Mouse (Mus musculus) midbrain, embryonic 10.5 days (tissue): ENCODE measurements around the gene Jaml. TPM values are rescaled to one million over a fixed set of nuclear protein-coding genes. Genes with fewer than 3 reads are reported as not detected.

Experiments
- DNase-seq: peaks from one replicate; pipeline ENCODE4 v3.0.0-alpha.2; 2017; ENCODE audit warnings: low spot score
- H3K27ac ChIP-seq: fragments of 300-500 bp; sonication (generic); replicated peaks from 2 replicates; pipeline ENCODE4 v1.5.1; 2016; ENCODE audit warnings: mild to moderate bottlenecking
- H3K27me3 ChIP-seq: fragments of 300-500 bp; sonication (generic); 2 replicates; pipeline ENCODE4 v1.6.1; 2016; ENCODE audit warnings: low read depth, mild to moderate bottlenecking; ENCODE audit not compliant: poor library complexity, severe bottlenecking
- H3K36me3 ChIP-seq: fragments of 300-500 bp; sonication (generic); 2 replicates; pipeline ENCODE4 v1.6.1; 2016; ENCODE audit warnings: mild to moderate bottlenecking, moderate library complexity
- H3K4me1 ChIP-seq: fragments of 300-500 bp; sonication (generic); 2 replicates; pipeline ENCODE4 v1.6.1; 2016
- H3K4me3 ChIP-seq: fragments of 300-500 bp; sonication (generic); 2 replicates; pipeline ENCODE4 v1.5.1; 2016; ENCODE audit warnings: mild to moderate bottlenecking, moderate library complexity
- H3K9me3 ChIP-seq: fragments of 300-500 bp; sonication (generic); replicated peaks from 2 replicates; pipeline ENCODE4 v1.6.1; 2016; ENCODE audit warnings: mild to moderate bottlenecking
- WGBS: fragments of 180-500 bp; shearing (Covaris S2); methylation state at CpG from one replicate; pipeline ENCODE4 v1.1.7; 2016; 5-methylcytosine and 5-hydroxymethylcytosine counted together
- polyA plus RNA-seq: library from polyadenylated mRNA; unstranded; fragments of >200 nt; fragmentation: Nextera tagmentation; extraction: Ambion mirVana; gene quantifications from 2 replicates; pipeline ENCODE4 v1.2.1, GENCODE M21; 2016

Jaml gene
- polyA plus RNA-seq, 1 experiment from 2014 or later, result 0.10 TPM

DNA sequence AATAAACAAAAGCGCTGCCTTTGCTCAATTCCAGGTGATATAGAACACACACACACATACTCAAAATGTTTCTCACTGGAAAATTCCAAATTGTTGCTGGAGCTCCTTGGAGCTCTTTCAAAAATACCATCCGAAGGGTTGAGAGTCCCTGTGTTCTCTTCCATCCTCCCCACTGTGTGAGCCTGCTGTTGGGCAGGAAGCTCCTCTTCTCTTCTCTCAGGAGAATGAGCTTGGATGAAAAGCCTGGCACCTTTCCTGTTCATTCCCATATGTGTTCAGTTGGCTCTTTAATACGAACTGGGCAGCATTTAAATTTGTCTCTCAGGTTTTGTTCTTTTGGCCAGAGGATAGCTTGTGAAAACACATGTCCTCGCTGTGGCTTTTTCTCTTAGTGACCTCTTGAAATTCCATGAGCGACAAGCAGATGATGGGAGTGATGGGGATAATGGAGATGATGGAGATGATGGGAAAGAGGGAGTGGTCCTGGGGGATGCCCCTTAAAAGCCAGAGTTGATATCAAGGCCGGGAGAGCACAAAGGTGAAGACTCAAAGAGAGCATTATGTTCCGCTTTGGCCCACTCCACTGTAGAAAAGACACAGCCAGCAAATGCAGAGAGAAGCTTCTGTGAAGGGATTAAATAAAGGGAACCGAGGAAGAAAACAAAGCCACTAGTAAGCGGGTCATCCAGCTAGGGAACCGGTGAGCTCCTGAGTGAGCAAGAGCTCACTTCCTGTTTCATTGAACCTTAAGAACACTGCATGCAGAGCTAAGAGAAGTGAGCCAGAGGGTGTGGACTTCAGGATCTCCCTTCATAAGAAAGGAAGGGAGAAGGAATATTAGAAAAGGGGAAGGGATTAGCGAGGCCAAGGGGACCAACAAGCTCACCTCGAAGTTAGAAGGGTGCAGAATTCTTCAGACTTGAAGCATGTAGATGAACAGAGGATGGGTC is 7.0 kb downstream of the Jaml start:
- no peak overlapping the region for H3K27ac ChIP-seq
- WGBS, result 78% methylated on average over 12 of the region's 12 CpGs
- no peaks in the 10 kb centered on the region for H3K9me3 ChIP-seq
- no peaks in the 10 kb centered on the region for H3K27me3 ChIP-seq
- DNase-seq, result no peak
- no peaks in the 10 kb centered on the region for H3K4me1 ChIP-seq
- H3K36me3 ChIP-seq, result no peaks in the 10 kb centered on the region
- no peak overlapping the region for H3K4me3 ChIP-seq

DNA sequence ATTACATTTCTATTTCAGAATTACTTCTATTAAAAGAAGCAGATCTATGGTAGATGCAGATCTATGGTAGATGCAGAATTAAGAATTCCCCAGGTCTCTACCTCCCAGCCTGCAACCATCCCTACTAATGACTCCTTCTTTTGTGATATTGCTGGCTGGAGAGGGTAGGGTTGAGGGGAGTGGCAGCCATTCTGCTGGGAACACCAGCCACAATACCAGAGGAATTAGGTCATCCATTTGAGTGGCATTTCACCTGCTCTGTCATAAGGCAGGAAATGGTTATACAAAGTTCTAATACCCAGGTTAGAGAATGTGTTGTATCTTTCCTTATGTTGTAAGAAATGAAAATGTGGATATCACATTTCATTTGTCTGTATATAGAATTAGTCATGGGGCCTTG is 9.1 kb downstream of the Jaml start:
- Histone ChIP-seq H3K9me3 (no peaks in the 10 kb centered on the region), H3K4me3 (no peak overlapping the region), H3K27ac (no peak overlapping the region), H3K27me3 (no peaks in the 10 kb centered on the region), H3K4me1 (no peaks in the 10 kb centered on the region), H3K36me3 (no peaks in the 10 kb centered on the region)
- DNase-seq, result no peak

DNA sequence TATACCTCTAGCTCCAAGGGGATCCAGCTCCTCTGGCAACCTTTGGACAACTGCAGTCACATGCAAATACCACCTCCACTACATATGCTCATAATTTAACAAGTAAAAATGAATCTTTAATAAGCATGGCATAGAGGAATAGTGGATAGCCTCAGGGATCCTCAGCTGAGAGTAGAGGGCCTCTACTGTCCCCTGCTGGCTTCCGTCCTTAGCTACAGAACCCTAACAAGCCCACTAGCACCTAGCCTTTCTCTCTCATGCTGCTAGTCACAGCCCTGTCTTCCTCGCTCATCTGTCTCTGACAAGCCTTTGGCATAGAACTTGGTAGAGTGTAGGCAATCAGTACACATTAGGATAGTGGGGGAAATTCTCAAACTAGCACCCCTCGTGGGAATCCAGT is 11.8 kb downstream of the Jaml start:
- H3K4me3 ChIP-seq, result no peak overlapping the region
- no peaks in the 10 kb centered on the region for H3K27me3 ChIP-seq
- H3K27ac ChIP-seq, result no peak overlapping the region
- H3K4me1 ChIP-seq, result no peaks in the 10 kb centered on the region
- 63% methylated on average over 3 of the region's 3 CpGs for WGBS
- H3K9me3 ChIP-seq, result no peaks in the 10 kb centered on the region
- DNase-seq, result no peak
- no peaks in the 10 kb centered on the region for H3K36me3 ChIP-seq

DNA sequence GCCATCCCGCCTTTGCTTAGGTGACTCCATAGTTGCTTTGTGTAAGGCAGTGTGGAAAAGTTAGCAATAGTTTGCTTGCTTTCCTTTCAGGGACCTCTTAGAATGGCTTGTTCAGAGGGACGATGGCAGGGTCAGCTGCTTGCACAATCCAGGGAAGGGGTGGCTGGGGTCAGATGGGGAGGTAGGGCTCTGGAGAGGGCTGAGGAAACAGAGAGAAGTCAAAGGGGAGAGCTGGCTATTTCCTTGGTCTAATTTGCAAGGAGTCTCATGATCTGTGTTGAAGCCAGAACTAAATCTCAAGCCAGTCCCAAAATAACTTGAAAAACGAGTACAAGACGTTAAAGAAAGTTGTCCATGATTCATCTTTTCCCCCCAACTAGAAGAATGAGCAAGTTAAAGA is 13.7 kb downstream of the Jaml start:
- H3K27me3 ChIP-seq, result peaks cover 6% of the 10 kb centered on the region; the same call in 1 of the 2 replicates

DNA sequence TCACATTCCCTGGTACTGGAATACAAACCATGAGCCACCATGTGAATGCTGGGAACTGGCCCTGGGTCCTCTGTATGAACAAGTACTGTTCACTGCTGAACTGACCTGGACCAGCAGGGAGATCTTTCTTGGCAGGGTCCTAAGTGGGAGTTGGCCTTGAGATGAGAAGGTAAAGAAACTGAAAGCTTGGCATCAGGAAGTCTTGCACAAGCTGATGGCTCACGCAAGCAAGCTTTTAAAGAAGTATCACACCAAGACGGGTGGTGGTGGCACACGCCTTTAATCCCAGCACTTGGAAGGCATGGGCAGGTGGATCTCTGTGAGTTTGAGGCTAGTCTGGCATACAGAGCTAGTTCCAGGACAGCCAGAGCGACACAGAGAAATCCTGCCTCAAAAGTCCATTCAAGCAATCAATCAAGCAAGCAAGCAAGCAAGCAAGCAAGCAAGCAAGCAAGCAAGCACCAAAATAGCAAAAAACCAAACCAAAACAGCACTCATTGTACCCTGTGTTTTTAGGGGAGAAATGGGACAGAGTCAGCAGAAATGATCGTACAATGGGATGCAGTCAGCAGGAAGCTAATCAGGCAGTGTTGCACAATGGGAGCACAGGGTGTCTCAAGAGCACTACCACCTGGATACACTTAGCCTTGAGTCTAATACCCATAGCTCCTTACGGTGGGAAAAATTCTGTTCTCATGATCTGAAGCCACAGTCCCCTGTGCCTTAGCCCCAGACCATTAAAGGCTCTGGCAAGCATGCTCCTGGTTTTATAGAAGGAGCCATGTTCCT is 16.4 kb downstream of the Jaml start:
- no peak overlapping the region for H3K4me3 ChIP-seq
- peaks cover 6% of the 10 kb centered on the region; the same call in 1 of the 2 replicates for H3K27me3 ChIP-seq
- DNase-seq, result no peak
- H3K27ac ChIP-seq, result no peak overlapping the region
- 85% methylated on average over 6 of the region's 6 CpGs for WGBS
- H3K36me3 ChIP-seq, result no peaks in the 10 kb centered on the region
- no peaks in the 10 kb centered on the region for H3K4me1 ChIP-seq
- no peaks in the 10 kb centered on the region for H3K9me3 ChIP-seq

More for the DNA sequence above, 13.7 kb downstream of the Jaml start:
- Histone ChIP-seq H3K4me1 (no peaks in the 10 kb centered on the region), H3K36me3 (no peaks in the 10 kb centered on the region), H3K9me3 (no peaks in the 10 kb centered on the region), H3K4me3 (no peak overlapping the region), H3K27ac (no peak overlapping the region; the same call in 1 of the 2 replicates)
- no peak for DNase-seq
- 75% methylated on average over 4 of the region's 4 CpGs for WGBS

DNA sequence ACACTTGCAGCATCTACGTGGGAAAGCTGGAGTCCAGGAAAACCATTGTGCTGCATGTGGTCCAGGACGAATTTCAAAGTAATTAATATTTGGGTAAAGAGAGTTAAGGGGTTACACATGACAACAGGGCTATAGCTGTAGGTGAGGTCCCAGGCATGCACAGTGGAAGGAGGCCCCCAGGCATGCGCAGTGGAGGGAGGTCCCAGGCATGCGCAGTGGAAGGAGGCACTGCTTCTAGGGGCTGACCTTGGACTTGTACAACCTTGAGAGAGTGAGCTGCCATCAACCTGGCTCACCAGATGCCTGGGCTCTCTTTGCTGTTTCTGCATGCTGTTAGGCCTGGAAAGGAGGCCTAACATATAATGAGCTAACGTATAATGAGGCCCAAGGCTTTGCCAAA is 18.9 kb downstream of the Jaml start:
- Histone ChIP-seq H3K4me3 (no peak overlapping the region), H3K9me3 (no peaks in the 10 kb centered on the region), H3K4me1 (peaks cover under 1% of the 10 kb centered on the region; the same call in 1 of the 2 replicates), H3K27ac (no peak overlapping the region), H3K27me3 (peaks cover 6% of the 10 kb centered on the region; the same call in 1 of the 2 replicates), H3K36me3 (no peaks in the 10 kb centered on the region)
- no peak for DNase-seq
- WGBS, result 87% methylated on average over 5 of the region's 5 CpGs

DNA sequence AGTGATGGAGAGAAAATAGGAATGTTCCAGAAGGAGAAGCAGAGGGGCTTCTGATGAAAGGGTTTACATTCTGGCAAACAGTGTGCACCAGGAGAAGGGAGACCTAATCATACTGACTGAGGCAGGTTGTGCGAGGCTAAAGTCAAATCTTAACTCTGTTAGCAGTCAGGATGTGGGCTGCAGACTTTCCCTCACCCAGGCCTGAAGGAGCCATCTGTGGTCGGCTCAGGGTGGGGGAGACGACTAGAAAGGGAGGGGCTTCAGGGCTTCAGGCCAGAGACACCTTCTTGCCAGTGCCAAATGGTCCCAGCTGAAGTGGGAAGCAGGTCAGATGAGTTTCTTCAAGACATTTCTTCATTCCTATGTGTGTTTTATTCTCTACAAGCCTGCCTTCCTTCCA is 19.4 kb downstream of the Jaml start:
- Histone ChIP-seq H3K27ac (no peak overlapping the region), H3K36me3 (no peaks in the 10 kb centered on the region), H3K9me3 (no peaks in the 10 kb centered on the region), H3K4me3 (no peak overlapping the region), H3K4me1 (peaks cover 4% of the 10 kb centered on the region), H3K27me3 (peaks cover 6% of the 10 kb centered on the region; the same call in 1 of the 2 replicates)
- WGBS, result 58% methylated on average over 3 of the region's 3 CpGs
- DNase-seq, result no peak

DNA sequence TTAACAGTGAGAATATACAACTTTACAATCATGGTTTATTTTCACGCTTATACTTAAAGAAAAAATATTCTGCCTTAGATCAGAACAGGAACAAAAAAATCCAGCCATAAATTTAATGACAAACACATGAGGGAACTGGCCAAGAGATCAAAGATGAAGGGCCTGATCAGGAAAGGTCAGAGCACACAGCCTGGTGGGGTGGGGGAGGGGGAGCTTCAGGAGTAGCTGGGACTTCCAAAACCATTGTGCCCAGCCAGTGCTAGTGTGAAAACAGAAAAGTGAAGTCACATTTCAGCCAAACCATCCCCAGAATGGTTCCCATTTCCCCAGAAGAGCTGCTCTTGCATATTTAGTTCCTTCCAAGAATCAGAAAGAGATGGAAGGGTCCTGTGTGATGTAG is 23.5 kb downstream of the Jaml start:
- no peaks in the 10 kb centered on the region for H3K36me3 ChIP-seq
- H3K27ac ChIP-seq, result no peak overlapping the region
- H3K9me3 ChIP-seq, result no peaks in the 10 kb centered on the region
- H3K27me3 ChIP-seq, result no peaks in the 10 kb centered on the region
- H3K4me1 ChIP-seq, result peaks cover 4% of the 10 kb centered on the region
- no peak overlapping the region for H3K4me3 ChIP-seq
- WGBS, result 91% methylated on average over 1 of the region's 1 CpGs
- no peak for DNase-seq

DNA sequence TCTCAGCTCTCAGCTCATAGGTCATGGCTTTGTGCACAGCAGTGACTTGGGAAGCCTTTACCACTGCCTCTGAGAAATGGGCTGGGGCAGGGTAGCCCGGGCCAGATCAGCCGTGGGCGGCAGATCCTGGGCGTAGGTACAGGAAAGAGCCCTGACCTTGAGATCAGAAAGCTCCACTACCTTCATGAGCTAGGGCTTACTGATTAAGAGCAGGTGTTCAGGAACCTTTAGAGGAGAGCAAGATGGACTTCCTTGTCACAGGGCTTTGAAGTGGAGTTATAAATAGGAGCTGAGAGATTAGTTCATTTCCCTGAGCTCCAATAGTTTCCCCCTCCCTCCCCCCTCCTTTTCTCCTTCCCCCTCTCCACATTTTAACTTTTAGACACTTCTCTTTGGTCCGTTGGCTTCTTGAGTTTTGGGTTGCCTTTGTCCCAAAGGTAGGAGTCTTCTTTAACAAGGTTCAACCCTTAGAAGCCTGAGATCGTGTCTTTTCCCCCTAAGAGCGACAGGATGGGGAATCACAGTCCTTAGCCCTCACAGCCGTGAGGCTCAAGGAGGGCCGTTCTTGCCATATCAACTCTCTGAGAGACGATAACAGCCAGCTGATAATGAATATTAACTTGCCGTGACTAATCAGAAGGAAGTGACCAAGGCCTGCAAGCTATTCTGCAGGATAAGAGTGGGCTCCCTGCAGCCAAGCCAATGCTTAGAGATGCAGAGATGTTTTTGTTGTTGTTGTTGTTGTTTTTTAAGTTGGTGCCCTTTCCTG is 24.4 kb downstream of the Jaml start:
- DNase-seq, result no peak
- no peak overlapping the region for H3K4me3 ChIP-seq
- no peaks in the 10 kb centered on the region for H3K36me3 ChIP-seq
- 81% methylated on average over 11 of the region's 11 CpGs for WGBS
- H3K27me3 ChIP-seq, result no peaks in the 10 kb centered on the region
- H3K4me1 ChIP-seq, result peaks cover 4% of the 10 kb centered on the region
- no peak overlapping the region for H3K27ac ChIP-seq
- no peaks in the 10 kb centered on the region for H3K9me3 ChIP-seq

DNA sequence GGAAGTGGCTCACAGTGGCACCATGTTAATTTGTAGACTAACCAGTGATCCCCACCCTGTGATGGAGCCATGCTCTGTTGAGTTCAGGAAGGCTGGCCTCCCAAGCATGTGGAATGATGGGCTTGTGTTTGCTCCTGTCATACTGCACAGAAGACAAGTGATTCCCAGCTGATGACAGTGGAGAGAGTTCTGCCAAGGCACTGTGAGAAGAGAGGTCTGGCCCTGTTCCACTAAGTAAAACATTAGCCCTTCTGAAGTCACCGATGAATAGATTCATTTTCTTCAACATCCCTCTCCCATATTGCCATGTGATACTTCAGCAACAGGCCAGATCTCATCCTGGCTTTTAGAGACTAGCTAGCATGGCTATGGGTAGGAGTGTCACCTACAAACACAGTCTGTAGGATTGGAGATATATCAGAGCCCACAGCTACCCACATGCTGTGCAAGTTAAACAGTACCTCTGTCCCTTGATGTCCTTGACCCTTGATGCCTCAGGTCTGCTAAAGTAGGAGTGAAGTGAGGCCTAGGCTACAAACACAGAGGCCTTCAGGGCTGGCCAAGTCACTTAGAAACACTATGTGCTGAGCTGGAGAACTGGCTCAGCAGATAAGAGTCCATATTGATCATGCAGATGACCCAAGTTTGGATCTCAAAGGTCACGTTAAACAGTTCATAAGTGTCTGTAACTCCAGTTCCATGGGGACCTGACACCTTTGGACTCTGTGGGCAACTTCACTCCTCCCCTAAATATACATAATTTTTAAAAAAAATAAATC is 26.8 kb downstream of the Jaml start:
- DNase-seq, result no peak
- H3K4me1 ChIP-seq, result peaks cover 4% of the 10 kb centered on the region
- no peaks in the 10 kb centered on the region for H3K9me3 ChIP-seq
- H3K36me3 ChIP-seq, result no peaks in the 10 kb centered on the region
- no peaks in the 10 kb centered on the region for H3K27me3 ChIP-seq
- no peak overlapping the region for H3K4me3 ChIP-seq
- no peak overlapping the region for H3K27ac ChIP-seq
- WGBS, result 90% methylated on average over 2 of the region's 2 CpGs

DNA sequence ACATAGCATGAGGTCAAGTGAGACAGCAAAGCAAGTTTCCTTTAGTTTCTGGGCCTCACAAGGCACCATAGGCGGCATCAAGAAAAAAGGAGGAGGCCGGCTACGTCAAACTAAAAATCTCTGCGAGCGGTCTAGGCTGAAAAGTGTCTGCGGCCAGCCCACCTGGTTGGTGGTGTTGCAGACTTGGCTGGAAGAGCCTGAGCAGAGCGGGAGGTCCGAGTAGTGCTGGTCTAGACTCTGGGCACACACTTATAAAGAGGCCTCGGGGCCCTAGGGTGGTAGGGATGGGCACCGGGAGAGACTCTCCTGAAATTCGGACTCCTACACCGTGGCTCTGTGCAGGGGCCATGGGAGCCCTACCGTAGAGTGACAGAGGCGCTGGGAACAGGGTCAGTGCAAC is 36.7 kb downstream of the Jaml start:
- Histone ChIP-seq H3K4me1 (peaks cover 24% of the 10 kb centered on the region), H3K27ac (peak overlapping the region; percentile 81), H3K4me3 (peak overlapping the region; percentile 52), H3K36me3 (no peaks in the 10 kb centered on the region), H3K9me3 (no peaks in the 10 kb centered on the region), H3K27me3 (peaks cover 32% of the 10 kb centered on the region)
- whole genome bisulfite sequencing, result 5% methylated on average over 14 of the region's 14 CpGs
- peak; percentile 64 for DNase-seq

DNA sequence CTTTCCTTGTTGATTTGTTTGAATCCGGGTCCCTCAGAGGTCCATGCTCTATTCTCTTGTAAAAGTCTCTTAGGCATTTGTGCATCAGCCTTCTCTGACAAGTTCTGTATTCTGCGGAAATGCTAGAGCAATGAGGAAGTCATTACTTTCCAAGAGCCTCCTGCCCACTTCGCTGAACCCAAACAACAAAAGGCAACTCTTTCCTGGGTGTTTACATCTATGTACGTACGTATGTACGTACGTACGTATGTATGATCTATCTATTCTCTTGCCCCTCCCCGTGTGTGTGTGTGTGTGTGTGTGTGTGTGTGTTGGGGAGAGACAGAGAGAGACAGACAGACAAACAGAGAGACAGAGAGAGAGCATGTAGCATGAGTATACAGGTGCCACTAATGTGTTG is 37.8 kb downstream of the Jaml start:
- Histone ChIP-seq H3K27ac (no peak overlapping the region), H3K36me3 (no peaks in the 10 kb centered on the region), H3K4me1 (peaks cover 25% of the 10 kb centered on the region), H3K27me3 (peaks cover 43% of the 10 kb centered on the region), H3K9me3 (no peaks in the 10 kb centered on the region), H3K4me3 (no peak overlapping the region)
- no peak for DNase-seq
- 73% methylated on average over 9 of the region's 9 CpGs for WGBS
